Mouse (Mus musculus): ENCODE results near the gene Clspn.
"Not testable (repeated sequence)": the region's sequence is repeated elsewhere in the genome, so short reads cannot be mapped to it uniquely, and the experiment has no call there.

Gene Clspn

DNA sequence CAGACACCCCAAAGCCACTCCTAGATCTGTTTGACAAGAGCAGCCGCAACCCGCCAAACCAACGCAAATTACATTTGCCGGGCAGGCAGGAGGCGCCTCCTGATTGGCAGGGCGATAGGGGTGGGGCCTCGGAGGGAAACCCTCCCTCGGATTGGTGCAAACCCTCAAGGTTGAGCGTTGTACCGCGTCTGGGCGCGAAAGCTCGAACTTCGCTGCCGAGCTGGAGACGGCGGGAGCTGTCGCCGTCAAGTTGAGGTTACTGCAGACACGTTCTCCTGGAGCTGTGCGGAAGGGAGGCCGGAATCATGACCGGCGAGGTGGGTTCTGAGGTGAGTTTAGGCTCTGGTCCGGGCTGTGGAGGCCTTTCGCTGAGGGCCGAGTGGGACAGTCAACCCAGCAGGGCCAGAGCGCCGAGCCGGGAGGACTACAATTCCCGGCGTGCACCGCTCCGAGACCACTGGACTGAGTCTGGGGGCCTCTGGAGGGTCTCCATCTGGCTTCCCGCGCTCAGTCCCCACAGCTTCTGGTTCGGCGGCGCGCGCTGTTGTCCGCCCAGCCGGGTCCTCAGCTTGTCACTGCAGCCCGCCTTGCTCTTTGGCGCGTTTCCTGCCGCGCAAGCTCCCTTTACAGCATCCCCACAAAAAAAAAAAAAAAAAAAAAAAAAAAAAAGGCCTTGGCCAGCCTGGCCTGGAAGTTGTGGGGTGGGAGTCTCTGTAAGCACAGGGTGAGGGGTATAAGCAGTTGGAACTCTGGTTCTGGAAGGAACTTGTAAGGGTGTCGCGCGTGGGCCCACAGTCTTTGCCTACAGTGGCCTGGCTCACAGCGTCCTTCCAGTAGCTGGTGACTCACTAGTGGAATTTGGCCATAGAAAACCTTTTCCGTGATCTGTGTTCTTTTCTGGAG lies at the start of gene Clspn:
TSS of gene Clspn (plus strand) at position 127 of the 903 bp plus-strand sequence.
- no peak for DNase-seq (ENCODE audit: low read depth, low spot score)

DNA sequence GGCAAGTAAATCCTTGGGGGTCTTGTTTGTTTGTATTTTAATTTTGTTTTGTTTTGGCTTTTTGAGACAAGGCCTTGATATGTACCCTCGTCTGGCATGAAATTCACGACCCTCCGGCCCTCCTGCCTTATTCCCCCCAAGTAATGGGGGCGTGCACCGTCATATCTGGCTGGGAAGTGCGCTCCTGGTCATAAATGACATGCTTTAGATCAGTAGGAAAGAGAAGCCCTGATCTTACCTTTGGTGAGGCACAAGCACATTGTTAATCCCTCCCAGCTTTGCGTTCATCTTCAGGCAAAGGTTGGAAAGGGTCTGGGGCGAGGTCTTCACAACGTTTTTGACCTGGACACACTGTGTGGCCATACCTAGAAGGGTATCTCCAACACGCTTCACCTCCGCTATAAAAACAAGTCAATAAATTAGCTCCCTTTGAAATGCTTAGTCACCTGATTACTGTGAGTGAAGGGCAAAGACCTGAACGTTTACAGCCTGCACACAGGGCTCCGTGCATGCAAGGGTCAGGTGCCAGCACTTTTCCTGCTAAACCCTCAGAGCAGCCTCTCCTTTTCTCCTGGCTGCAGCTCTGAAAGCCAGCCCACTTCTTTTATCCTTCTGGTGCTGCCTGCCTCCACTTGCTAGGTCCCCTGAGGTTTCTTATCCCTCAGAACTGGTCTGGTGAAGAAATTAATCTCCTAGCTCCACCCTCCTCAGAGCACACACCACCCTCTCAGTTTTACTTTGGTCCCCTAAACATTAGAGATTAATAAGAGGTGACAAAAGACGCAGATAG lies 48.4 kb upstream of the Clspn start:
- DNase-seq (ENCODE audit: low read depth, low spot score): no peak

- no peak for DNase-seq (ENCODE audit: low read depth, low spot score)
Measured at GRCm38 (mm10) chr4:126509072-126509471, 47.7 kb upstream of the Clspn start.

DNA sequence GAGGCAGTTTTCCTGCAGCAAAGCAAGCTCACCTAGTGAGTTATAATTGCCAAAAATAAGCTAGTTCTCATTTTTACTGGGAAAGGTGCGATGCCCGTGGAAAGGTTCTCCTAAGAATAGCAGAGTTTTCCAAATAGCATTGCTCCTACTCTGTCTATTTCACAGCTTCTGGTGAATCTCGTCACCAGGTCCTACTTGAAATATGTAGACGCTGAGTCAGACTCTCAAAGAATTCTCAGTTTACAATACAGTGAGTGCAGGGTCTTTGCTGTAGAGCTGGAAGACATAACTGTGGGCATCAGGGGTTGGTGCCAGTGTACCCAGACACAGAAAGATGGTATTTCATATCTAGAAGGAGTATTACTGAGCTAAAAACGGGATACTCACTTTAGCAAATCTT lies 45.7 kb upstream of the Clspn start:
- no peak for DNase-seq (ENCODE audit: low read depth, low spot score)

- DNase-seq (ENCODE audit: low read depth, low spot score): no peak
Measured at GRCm38 (mm10) chr4:126512308-126513066, 44.2 kb upstream of the Clspn start.

GRCm38 (mm10) chr4:126526164-126526563 lies 30.6 kb upstream of the Clspn start:
- DNase-seq (ENCODE audit: low read depth, low spot score): no peak

GRCm38 (mm10) chr4:126526828-126527227 lies 29.9 kb upstream of the Clspn start:
- no peak for DNase-seq (ENCODE audit: low read depth, low spot score)

DNA sequence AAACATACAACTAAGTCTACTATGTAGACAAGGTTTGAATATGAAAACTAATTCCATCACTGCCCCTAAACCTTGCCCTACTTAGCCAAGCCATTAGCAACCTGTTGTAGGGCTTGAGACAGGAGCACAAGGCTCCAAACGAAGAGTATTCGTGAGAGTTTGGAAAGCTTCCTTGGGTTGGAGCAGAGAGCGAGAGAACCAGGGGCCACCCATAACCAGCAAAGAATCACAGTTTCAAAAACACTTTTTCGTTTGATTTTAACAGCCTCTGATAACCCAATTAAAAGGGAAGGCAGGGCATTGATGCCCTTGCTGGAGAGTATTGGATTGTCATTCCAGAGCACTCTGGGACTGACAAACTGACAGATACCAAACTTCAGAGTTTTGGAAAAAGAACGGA lies 24.4 kb upstream of the Clspn start:
- no peak for DNase-seq (ENCODE audit: low read depth, low spot score)

DNA sequence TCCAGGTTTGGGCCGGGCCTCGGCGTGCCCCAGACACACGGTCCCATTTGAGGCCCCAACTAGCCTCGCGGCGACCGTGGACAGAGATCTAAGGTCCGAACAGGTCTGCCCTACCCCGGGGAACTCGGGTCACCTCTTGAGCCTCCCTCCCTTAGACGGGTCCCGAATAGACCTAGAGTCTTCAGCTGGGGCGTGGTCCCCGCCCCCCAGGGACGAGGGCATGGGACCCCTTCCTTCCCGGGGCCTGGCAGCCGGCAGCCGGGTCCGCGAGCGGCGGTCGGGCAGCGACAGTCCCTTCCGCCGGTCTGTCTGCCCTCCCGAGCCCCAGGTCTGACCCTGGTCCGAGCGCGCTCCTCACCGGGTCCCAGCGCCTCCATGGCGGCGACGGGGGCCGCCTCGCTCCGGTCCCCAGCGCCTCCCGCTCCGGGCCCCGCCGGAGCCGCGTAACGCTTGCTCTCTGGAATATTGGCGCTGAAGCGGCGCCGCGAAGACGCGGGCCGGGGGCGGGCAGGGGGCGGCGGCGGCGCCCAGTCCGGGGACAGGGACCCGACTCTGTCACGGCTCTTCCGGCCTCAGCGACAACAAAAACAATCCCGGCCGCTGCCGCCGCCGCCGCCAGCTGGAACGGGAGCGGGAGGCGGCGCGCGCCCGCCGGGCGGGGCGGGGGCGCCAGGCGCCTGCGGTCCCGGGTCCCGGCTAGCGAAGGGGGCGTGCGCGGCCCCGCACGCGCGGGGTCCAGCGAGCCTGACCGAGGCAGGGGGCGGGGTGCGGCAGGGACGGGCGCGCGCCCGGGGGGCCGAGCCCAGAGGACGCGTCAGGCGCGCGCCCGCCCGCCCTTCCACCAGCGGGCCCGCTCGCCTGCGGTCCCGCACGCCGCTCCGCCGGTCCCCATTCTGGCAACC lies 23.7 kb upstream of the Clspn start, which contains the start of gene Ago4:
TSS of gene Ago4 (minus strand) at position 646 of the 902 bp plus-strand sequence.
- no peak for DNase-seq (ENCODE audit: low read depth, low spot score)

DNA sequence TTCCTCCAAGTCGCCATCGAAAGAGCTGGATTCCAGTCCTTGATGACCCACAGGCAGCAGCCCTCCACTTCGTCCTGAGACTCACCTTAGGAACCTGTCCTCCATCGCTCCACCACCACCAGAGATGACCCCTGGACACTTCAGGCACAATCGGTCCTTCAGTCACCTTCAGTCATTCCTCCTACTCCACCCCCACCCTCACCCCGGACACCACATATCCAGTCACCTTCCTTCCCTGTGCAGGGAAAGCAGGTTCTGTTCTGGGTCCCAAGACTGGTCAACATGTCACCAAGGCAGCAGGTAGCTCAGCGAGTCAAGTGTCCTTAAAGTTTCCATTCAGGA lies 23.0 kb upstream of the Clspn start:
- no peak for DNase-seq (ENCODE audit: low read depth, low spot score)

DNA sequence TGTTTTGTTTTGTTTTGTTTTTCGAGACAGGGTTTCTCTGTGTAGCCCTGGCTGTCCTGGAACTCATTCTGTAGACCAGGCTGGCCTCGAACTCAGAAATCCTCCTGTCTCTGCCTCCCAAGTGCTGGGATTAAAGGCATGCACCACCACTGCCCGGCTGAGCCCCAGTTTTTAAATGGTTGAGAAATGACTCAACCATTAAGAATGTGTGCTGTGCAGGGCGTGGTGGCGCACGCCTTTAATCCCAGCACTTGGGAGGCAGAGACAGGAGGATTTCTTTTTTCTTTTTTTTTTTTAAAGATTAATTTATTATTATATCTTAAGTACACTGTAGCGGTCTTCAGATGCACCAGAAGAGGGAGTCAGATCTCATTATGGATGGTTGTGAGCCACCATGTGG lies 21.1 kb upstream of the Clspn start:
- DNase-seq (ENCODE audit: low read depth, low spot score): not testable (repeated sequence)

GRCm38 (mm10) chr4:126536865-126537264 lies 19.9 kb upstream of the Clspn start:
- DNase-seq (ENCODE audit: low read depth, low spot score): no peak

DNA sequence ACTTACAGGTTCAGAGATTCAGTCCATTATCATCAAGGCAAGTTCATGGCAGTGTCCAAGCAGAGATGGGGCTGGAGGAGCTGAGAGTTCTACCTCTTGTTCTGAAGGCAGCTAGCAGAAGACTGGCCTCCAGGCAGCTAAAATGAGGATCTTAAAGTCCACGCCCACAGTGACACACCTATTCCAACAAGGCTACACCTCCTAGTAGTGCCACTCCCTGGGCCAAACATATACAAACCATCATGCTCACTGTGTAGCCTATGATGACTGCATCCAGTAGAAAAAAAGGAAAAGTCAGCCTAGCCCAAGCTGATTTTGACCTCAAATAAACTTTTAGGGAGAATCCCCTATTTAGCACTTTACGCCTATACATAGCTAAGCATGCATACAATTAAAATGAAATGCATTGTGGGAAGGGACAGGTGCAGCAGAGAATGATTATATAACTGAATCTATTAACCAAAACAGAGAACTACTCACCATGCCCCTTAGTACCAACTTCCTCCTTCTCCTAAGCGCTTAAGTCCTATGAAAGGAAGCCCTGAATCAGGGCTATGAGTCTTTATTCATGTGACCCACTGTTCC lies 16.2 kb upstream of the Clspn start:
- no peak for DNase-seq (ENCODE audit: low read depth, low spot score)

- no peak for DNase-seq (ENCODE audit: low read depth, low spot score)
Measured at GRCm38 (mm10) chr4:126542838-126543237, 13.9 kb upstream of the Clspn start.

DNA sequence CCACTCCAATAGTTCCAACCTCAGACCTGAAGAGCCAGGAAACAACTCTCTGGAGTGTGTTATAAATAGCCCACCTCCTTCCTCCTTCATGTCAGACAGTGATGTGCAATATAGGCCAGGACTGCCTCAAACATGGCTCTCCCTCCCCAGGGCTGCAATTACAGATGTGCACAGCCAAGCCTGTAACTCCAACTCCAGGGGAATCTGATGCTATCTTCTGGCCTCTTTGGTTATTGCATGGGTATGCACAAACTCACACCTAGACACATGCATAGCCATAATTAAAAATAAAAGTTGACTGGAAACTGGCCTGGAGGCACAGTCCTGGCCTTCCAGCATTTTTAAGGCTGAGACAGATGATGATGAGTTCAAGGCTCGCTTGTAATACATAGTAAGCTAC lies 11.7 kb upstream of the Clspn start:
- no peak for DNase-seq (ENCODE audit: low read depth, low spot score)

GRCm38 (mm10) chr4:126545703-126546102 lies 11.0 kb upstream of the Clspn start:
- DNase-seq (ENCODE audit: low read depth, low spot score): no peak

- DNase-seq (ENCODE audit: low read depth, low spot score): no peak
Measured at GRCm38 (mm10) chr4:126546183-126546582, 10.6 kb upstream of the Clspn start.

DNA sequence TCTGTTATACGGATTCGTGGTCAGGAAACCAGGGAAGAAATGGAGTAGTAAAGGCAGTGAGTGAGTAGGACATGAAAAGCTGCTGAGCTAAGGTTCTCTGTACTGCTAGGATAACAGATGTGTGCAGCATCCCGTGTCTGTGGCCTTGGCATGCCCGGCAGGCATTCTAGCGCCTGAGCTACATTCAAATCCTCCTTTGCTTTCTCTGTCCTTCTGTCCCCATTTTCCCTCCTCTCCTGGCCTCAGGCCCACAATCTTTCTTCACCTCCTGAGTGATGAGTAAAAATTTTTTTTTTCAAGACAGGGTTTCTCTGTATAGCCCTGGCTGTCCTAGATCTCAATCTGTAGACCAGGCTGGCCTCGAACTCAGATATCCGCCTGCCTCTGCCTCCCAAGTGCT lies 4.6 kb upstream of the Clspn start:
- DNase-seq (ENCODE audit: low read depth, low spot score): no peak

DNA sequence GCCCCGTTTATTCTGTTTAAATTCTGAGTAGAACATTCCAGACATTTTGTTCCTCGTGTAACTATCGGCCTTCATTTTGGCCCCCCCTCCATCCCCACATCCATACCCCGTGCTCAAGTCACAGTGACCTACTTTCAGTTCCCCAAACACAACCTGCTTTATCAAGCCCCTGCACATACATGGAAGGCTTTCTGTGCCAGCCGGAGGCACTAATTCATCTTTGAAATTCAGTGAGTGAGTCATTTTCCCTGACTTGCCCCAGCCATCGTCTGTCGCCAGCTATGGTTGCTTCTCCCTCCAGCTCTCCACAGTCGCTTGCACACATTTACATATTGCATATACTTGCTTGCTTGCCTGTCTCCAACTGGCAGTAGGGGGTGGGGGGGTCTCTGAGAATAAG lies 3.6 kb upstream of the Clspn start:
- no peak for DNase-seq (ENCODE audit: low read depth, low spot score)

GRCm38 (mm10) chr4:126553685-126554084 lies 3.0 kb upstream of the Clspn start:
- no peak for DNase-seq (ENCODE audit: low read depth, low spot score)

- DNase-seq (ENCODE audit: low read depth, low spot score): no peak
Measured at GRCm38 (mm10) chr4:126554462-126554861, 2.3 kb upstream of the Clspn start.

Data from retina, adult 2 months (tissue).